Mouse (Mus musculus): ENCODE measurements at regions not wholly inside any gene's neighbourhood (a gene's known extent, or its start where the extent isn't known, plus 50 kb on each side); places are given as distances from the start of the nearest gene placed in this dataset.

DNA sequence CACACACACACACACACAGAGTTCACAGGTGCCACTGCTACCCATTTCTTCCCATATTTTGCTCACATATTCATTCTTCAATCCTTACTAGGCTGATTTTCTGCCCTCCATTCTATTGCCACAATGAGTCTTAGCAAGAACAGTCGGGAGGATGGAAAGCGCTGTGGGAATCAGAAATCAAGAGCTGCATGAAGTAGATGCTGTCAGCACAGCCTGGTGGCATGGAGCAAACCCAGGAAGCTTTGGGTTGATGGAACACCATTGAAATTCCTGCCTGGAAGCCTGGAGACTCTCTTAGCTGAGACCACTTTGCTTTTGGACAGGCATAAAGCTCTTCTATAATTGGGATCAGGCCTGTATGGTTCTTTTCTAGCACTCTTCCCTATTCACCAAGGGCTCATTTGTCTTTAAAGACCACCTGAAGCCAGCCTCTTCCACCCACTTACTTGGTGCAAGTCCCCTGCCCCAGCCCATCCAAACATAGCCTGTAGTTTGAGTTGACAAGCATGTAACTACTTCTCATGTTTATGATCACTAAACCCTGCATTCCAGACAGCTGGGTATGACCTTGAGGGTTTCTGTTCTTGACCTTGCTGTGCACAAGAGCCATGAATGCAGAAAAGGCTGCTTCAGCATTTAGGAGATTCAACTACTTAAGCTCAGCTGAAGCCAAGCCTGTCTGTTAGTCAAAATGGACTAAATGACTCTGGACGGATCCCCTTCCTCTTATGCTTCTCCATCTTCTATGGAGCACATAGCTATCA, 537.4 kb downstream of the Slc4a3 start:
- no peak overlapping the region for H3K27ac ChIP-seq (ENCODE audit: low read length)
- no peak for ATAC-seq (ENCODE audit: low read depth)
- H3K9ac ChIP-seq (ENCODE audit: low read length): no peak overlapping the region
- H3K4me3 ChIP-seq (ENCODE audit: low read length): no peak overlapping the region
- H3K4me1 ChIP-seq (replicated peaks; ENCODE audit: control insufficient read depth, insufficient read depth, low read length): peaks cover 2% of the 10 kb centered on the region; the same call in 1 of the 2 replicates
- H3K4me2 ChIP-seq (ENCODE audit: low read depth, low read length): no peak overlapping the region
- WGBS: 92% methylated on average over 3 of the region's 3 CpGs
- H3K9me3 ChIP-seq (ENCODE audit: control insufficient read depth, low read length): no peaks in the 10 kb centered on the region
- H3K27me3 ChIP-seq (ENCODE audit: control insufficient read depth, insufficient read depth, low read depth, low read length): no peaks in the 10 kb centered on the region
- no peaks in the 10 kb centered on the region for H3K36me3 ChIP-seq (ENCODE audit: control insufficient read depth, insufficient read depth, low read length)

GRCm38 (mm10) chr1:76091031-76091430, 545.0 kb downstream of the Slc4a3 start:
- Histone ChIP-seq H3K36me3 (ENCODE audit: control insufficient read depth, insufficient read depth, low read length) (no peaks in the 10 kb centered on the region), H3K27me3 (ENCODE audit: control insufficient read depth, insufficient read depth, low read depth, low read length) (no peaks in the 10 kb centered on the region), H3K4me2 (ENCODE audit: low read depth, low read length) (no peak overlapping the region), H3K9ac (ENCODE audit: low read length) (no peak overlapping the region), H3K9me3 (ENCODE audit: control insufficient read depth, low read length) (no peaks in the 10 kb centered on the region), H3K4me3 (ENCODE audit: low read length) (no peak overlapping the region), H3K4me1 (replicated peaks; ENCODE audit: control insufficient read depth, insufficient read depth, low read length) (no peaks in the 10 kb centered on the region), H3K27ac (ENCODE audit: low read length) (no peak overlapping the region)
- WGBS: 37% methylated on average over 5 of the region's 5 CpGs
- ATAC-seq (ENCODE audit: low read depth): peak; percentile 41

- peak; percentile 47; the same call in 1 of the 2 replicates for ATAC-seq (ENCODE audit: low read depth)
- Histone ChIP-seq H3K4me3 (ENCODE audit: low read length) (no peak overlapping the region), H3K27ac (ENCODE audit: low read length) (no peak overlapping the region), H3K9ac (ENCODE audit: low read length) (no peak overlapping the region), H3K4me1 (replicated peaks; ENCODE audit: control insufficient read depth, insufficient read depth, low read length) (no peaks in the 10 kb centered on the region; the same call in 1 of the 2 replicates), H3K27me3 (ENCODE audit: control insufficient read depth, insufficient read depth, low read depth, low read length) (no peaks in the 10 kb centered on the region), H3K36me3 (ENCODE audit: control insufficient read depth, insufficient read depth, low read length) (no peaks in the 10 kb centered on the region), H3K9me3 (ENCODE audit: control insufficient read depth, low read length) (no peaks in the 10 kb centered on the region), H3K4me2 (ENCODE audit: low read depth, low read length) (no peak overlapping the region)
- WGBS: 69% methylated on average over 3 of the region's 3 CpGs
Measured at GRCm38 (mm10) chr1:76113281-76113680, 567.2 kb downstream of the Slc4a3 start.

DNA sequence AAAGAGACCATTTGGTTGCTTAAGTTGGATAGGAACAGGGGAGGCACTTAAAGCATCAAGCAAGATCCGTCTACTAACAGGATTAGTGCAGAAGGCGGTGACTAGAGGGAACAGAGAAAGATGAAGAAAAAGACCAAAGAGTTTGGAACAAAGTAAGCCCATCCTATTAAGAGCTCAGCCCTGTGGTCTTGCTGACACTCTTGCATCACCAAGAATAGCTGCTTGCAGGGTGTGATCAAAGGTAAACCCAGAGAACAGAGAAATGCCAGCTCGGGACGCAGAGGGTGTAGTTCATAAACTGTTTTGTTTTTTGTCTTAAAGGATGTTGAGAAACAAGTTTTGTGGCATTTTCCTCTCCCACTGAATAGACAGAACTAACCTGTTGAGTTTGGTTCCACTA, 574.8 kb downstream of the Slc4a3 start:
- H3K4me3 ChIP-seq (ENCODE audit: low read length): no peak overlapping the region
- H3K36me3 ChIP-seq (ENCODE audit: control insufficient read depth, insufficient read depth, low read length): no peaks in the 10 kb centered on the region
- 65% methylated on average over 4 of the region's 4 CpGs for WGBS
- H3K9me3 ChIP-seq (ENCODE audit: control insufficient read depth, low read length): no peaks in the 10 kb centered on the region
- no peak overlapping the region for H3K4me2 ChIP-seq (ENCODE audit: low read depth, low read length)
- ATAC-seq (ENCODE audit: low read depth): no peak
- H3K27me3 ChIP-seq (ENCODE audit: control insufficient read depth, insufficient read depth, low read depth, low read length): no peaks in the 10 kb centered on the region
- H3K4me1 ChIP-seq (replicated peaks; ENCODE audit: control insufficient read depth, insufficient read depth, low read length): no peaks in the 10 kb centered on the region
- H3K9ac ChIP-seq (ENCODE audit: low read length): no peak overlapping the region
- H3K27ac ChIP-seq (ENCODE audit: low read length): no peak overlapping the region

DNA sequence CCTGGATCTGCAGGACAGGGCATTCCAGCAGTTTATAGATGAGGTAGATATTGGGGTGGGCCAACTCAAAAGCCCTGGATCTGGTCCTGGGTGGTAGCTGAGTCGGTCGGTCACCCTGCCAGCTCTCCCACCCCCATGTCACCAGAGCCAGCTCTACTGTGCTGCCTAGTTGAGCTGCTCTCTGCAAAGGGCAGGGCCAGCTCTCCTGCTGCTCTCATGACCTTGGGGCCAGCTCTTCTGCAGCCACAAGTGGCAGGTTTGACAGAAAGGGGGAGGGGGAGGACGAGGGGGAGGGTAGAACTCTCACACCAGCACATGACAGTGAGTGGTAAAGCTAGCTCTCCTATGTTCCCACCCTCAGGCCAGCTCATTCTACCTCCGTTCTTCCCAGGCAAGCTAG, 584.3 kb downstream of the Slc4a3 start:
- Histone ChIP-seq H3K4me1 (replicated peaks; ENCODE audit: control insufficient read depth, insufficient read depth, low read length) (no peaks in the 10 kb centered on the region), H3K9me3 (ENCODE audit: control insufficient read depth, low read length) (no peaks in the 10 kb centered on the region), H3K4me2 (ENCODE audit: low read depth, low read length) (no peak overlapping the region), H3K4me3 (ENCODE audit: low read length) (no peak overlapping the region), H3K27ac (ENCODE audit: low read length) (no peak overlapping the region), H3K9ac (ENCODE audit: low read length) (no peak overlapping the region), H3K36me3 (ENCODE audit: control insufficient read depth, insufficient read depth, low read length) (no peaks in the 10 kb centered on the region), H3K27me3 (ENCODE audit: control insufficient read depth, insufficient read depth, low read depth, low read length) (no peaks in the 10 kb centered on the region)
- 38% methylated on average over 4 of the region's 4 CpGs for WGBS
- ATAC-seq (ENCODE audit: low read depth): no peak

- Histone ChIP-seq H3K9me3 (ENCODE audit: control insufficient read depth, low read length) (no peaks in the 10 kb centered on the region), H3K27me3 (ENCODE audit: control insufficient read depth, insufficient read depth, low read depth, low read length) (no peaks in the 10 kb centered on the region), H3K36me3 (ENCODE audit: control insufficient read depth, insufficient read depth, low read length) (no peaks in the 10 kb centered on the region), H3K4me2 (ENCODE audit: low read depth, low read length) (no peak overlapping the region), H3K4me3 (ENCODE audit: low read length) (no peak overlapping the region), H3K9ac (ENCODE audit: low read length) (no peak overlapping the region), H3K27ac (ENCODE audit: low read length) (no peak overlapping the region), H3K4me1 (replicated peaks; ENCODE audit: control insufficient read depth, insufficient read depth, low read length) (no peaks in the 10 kb centered on the region)
- ATAC-seq (ENCODE audit: low read depth): no peak
- 77% methylated on average over 1 of the region's 1 CpGs for WGBS
Measured at GRCm38 (mm10) chr1:76136810-76137209, 590.7 kb downstream of the Slc4a3 start.

DNA sequence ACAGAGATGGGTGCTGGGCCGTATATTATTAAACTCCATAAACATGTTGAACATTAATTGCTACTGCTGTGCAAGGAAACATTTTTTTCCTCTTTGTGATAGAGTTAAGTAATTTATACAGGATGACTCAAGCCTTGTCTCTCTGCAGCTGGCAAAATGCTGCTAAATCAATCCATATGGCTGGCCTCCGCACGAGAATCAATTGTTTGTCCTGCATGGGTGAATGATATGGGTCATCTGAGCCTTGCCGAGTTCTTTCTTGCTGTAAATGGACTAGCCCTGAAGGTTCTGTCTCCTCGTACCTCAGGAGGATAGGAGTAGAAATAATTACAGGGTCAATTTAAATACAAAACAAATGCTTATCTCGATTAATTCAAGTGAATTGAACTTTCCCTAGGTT, 591.6 kb downstream of the Slc4a3 start:
- WGBS: 71% methylated on average over 6 of the region's 6 CpGs
- H3K9ac ChIP-seq (ENCODE audit: low read length): no peak overlapping the region
- ATAC-seq (ENCODE audit: low read depth): no peak

GRCm38 (mm10) chr1:76143516-76143915, 597.5 kb downstream of the Slc4a3 start:
- no peaks in the 10 kb centered on the region for H3K36me3 ChIP-seq (ENCODE audit: control insufficient read depth, insufficient read depth, low read length)
- 79% methylated on average over 5 of the region's 5 CpGs for WGBS
- H3K9ac ChIP-seq (ENCODE audit: low read length): no peak overlapping the region
- ATAC-seq (ENCODE audit: low read depth): no peak
- no peaks in the 10 kb centered on the region for H3K27me3 ChIP-seq (ENCODE audit: control insufficient read depth, insufficient read depth, low read depth, low read length)
- no peak overlapping the region for H3K27ac ChIP-seq (ENCODE audit: low read length)
- H3K4me3 ChIP-seq (ENCODE audit: low read length): no peak overlapping the region
- no peaks in the 10 kb centered on the region for H3K9me3 ChIP-seq (ENCODE audit: control insufficient read depth, low read length)
- H3K4me2 ChIP-seq (ENCODE audit: low read depth, low read length): no peak overlapping the region
- H3K4me1 ChIP-seq (replicated peaks; ENCODE audit: control insufficient read depth, insufficient read depth, low read length): no peaks in the 10 kb centered on the region

More for the DNA sequence above, 591.6 kb downstream of the Slc4a3 start:
- H3K27ac ChIP-seq (ENCODE audit: low read length): no peak overlapping the region
- no peaks in the 10 kb centered on the region for H3K9me3 ChIP-seq (ENCODE audit: control insufficient read depth, low read length)
- no peaks in the 10 kb centered on the region for H3K4me1 ChIP-seq (replicated peaks; ENCODE audit: control insufficient read depth, insufficient read depth, low read length)
- no peaks in the 10 kb centered on the region for H3K27me3 ChIP-seq (ENCODE audit: control insufficient read depth, insufficient read depth, low read depth, low read length)
- H3K4me2 ChIP-seq (ENCODE audit: low read depth, low read length): no peak overlapping the region
- no peak overlapping the region for H3K4me3 ChIP-seq (ENCODE audit: low read length)
- H3K36me3 ChIP-seq (ENCODE audit: control insufficient read depth, insufficient read depth, low read length): no peaks in the 10 kb centered on the region

- no peaks in the 10 kb centered on the region for H3K4me1 ChIP-seq (replicated peaks; ENCODE audit: control insufficient read depth, insufficient read depth, low read length)
- no peak overlapping the region for H3K9ac ChIP-seq (ENCODE audit: low read length)
- H3K27me3 ChIP-seq (ENCODE audit: control insufficient read depth, insufficient read depth, low read depth, low read length): no peaks in the 10 kb centered on the region
- no peak for ATAC-seq (ENCODE audit: low read depth)
- H3K9me3 ChIP-seq (ENCODE audit: control insufficient read depth, low read length): no peaks in the 10 kb centered on the region
- no peak overlapping the region for H3K27ac ChIP-seq (ENCODE audit: low read length)
- H3K4me2 ChIP-seq (ENCODE audit: low read depth, low read length): no peak overlapping the region
- 72% methylated on average over 2 of the region's 2 CpGs for WGBS
- no peaks in the 10 kb centered on the region for H3K36me3 ChIP-seq (ENCODE audit: control insufficient read depth, insufficient read depth, low read length)
- no peak overlapping the region for H3K4me3 ChIP-seq (ENCODE audit: low read length)
Measured at GRCm38 (mm10) chr1:76148963-76149362, 602.9 kb downstream of the Slc4a3 start.

All from lung, embryonic 16.5 days (tissue).